Mouse (Mus musculus): ENCODE measurements at regions not wholly inside any gene's neighbourhood (a gene's known extent, or its start where the extent isn't known, plus 50 kb on each side); places are given as distances from the start of the nearest gene placed in this dataset.

- no peak for TF ChIP-seq EP300 (IDR thresholded peaks at IDR 0.05; ENCODE audit: low read depth)
- no peak for TF ChIP-seq CTCF (IDR thresholded peaks at IDR 0.05; ENCODE audit: low read depth)
These were observed 85.4 kb upstream of the Pced1b start for GRCm38 (mm10) chr15:97161530-97161929.
